14 mouse cellular contexts compared by ENCODE assay signal in the genomic region with DNA sequence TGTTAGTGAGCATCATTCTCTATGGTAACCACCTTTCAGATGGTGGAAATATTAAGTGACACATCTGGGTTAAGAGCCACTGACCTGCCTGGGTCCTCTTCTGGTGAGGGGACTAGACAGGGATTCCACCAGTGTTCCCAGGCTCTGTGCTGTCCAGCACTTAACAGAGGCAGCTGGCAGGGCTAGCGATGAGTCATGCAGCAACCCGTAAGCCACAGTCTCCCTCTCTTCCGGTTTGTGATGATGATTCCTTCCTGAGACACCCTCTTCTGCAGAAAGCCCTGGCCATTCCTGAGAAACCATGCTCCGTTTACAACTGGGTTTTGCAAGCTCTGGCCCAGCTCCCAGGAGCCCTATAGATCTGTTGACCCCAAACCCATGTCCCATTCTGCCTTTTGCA. TPM values are rescaled to one million over a fixed set of nuclear protein-coding genes. Genes with fewer than 3 reads are reported as not detected.
A peak's percentile ranks its signal among the peaks of the same experiment; 100 is the strongest.
DNase-seq lines count a peak whose midpoint lies in the region; ATAC-seq and TF ChIP-seq lines count a peak whose summit lies in the region.
"Had no signal": no experiment of that assay in that cellular context is flagged by ENCODE, and none has a peak within 500 bp of the region (broad histone marks: within the 10 kb centered on the region; RNA-seq: fewer than 3 reads in every experiment).

No protein-coding gene starts in this region.

- H3K27ac ChIP-seq in heart, embryonic 11.5 days (ENCODE audit: low read depth, low read length): no peak overlapping the region
- H3K27ac ChIP-seq in CH12.LX (ENCODE audit: insufficient read depth, low read depth): no peak overlapping the region
- H3K27ac ChIP-seq in forebrain, embryonic 12.5 days: no peak overlapping the region
- H3K27ac ChIP-seq: left cerebral cortex, adult 2 months had no signal

- no peaks in the 10 kb centered on the region for H3K27me3 ChIP-seq in heart, embryonic 11.5 days (ENCODE audit: control insufficient read depth, insufficient read depth, low read length)
- H3K27me3 ChIP-seq in CH12.LX (replicated peaks): peaks cover 3% of the 10 kb centered on the region
- peaks cover 22% of the 10 kb centered on the region for H3K27me3 ChIP-seq in forebrain, embryonic 12.5 days

- TF ChIP-seq EP300 in CH12.LX (IDR thresholded peaks at IDR 0.05; ENCODE audit: low read length): no peak

- in situ Hi-C loops in CH12.LX (cut with MboI; ENCODE audit: low pct_ligation_motif_present, low pct_unique_long_range_greater_than_20kb, low sequenced_read_pairs): no loop called here

- dilution Hi-C loops in CH12.LX (cut with MboI; ENCODE audit: extremely low pct_ligation_motif_present, extremely low pct_unique_long_range_greater_than_20kb, low sequenced_read_pairs): no loop called here

- 46% methylated on average over 4 of the region's 4 CpGs for WGBS in heart, embryonic 11.5 days (ENCODE audit: insufficient replicate concordance)
- 86% methylated on average over 4 of the region's 4 CpGs for WGBS in forebrain, embryonic 12.5 days

- DNase-seq in heart, adult 9 months (ENCODE audit: low spot score in 2 of 2): peak; percentile 68
- no peak for DNase-seq in CH12.LX (ENCODE audit: extremely low read depth)
- DNase-seq in adrenal gland, postnatal 36 days: peak; percentile 81 to 82
- no peak for DNase-seq in right cerebral cortex, postnatal 4 days
- no peak for DNase-seq in left cerebral cortex, adult 8-10 months (ENCODE audit: low spot score in 2 of 2)
- DNase-seq: kidney, postnatal 10 days; midbrain, embryonic 14.5 days; thymus, postnatal 25 days had no signal

- no peak overlapping the region for H3K9ac ChIP-seq in heart, embryonic 11.5 days (ENCODE audit: low read depth, low read length)
- H3K9ac ChIP-seq in CH12.LX (ENCODE audit: insufficient read depth, low read depth): no peak overlapping the region
- H3K9ac ChIP-seq in forebrain, embryonic 12.5 days: no peak overlapping the region

- H3K4me1 ChIP-seq in heart, embryonic 11.5 days (ENCODE audit: control insufficient read depth, insufficient read depth, low read length): peaks cover 9% of the 10 kb centered on the region
- peaks cover 17 to 30% of the 10 kb centered on the region in 2 experiments for H3K4me1 ChIP-seq in CH12.LX (ENCODE audit: control insufficient read depth in 1 of 2, insufficient read depth in 2 of 2)
- peaks cover 13% of the 10 kb centered on the region for H3K4me1 ChIP-seq in forebrain, embryonic 12.5 days

- H3K79me2 ChIP-seq in CH12.LX (replicated peaks; ENCODE audit: control insufficient read depth, extremely low read depth, insufficient read depth, poor library complexity, severe bottlenecking): peaks cover 7% of the 10 kb centered on the region

- no peak for TF ChIP-seq RAD21 in CH12.LX (IDR thresholded peaks at IDR 0.05; ENCODE audit: low read depth, low read length)

- no peak for TF ChIP-seq POLR2A in CH12.LX (IDR thresholded peaks at IDR 0.05; ENCODE audit: low read depth, low read length)

- H3K4me2 ChIP-seq in heart, embryonic 11.5 days: no peak overlapping the region
- no peak overlapping the region for H3K4me2 ChIP-seq in CH12.LX (ENCODE audit: insufficient read depth, low read depth, poor library complexity, severe bottlenecking)
- H3K4me2 ChIP-seq in forebrain, embryonic 12.5 days: no peak overlapping the region
- H3K4me2 ChIP-seq: liver, embryonic 11.5 days had no signal

- no peak for TF ChIP-seq CTCF in CH12.LX (conservative IDR thresholded peaks at IDR 0.05 in 1 of 2, IDR thresholded peaks at IDR 0.05 in 1 of 2; ENCODE audit: low read depth in 2 of 2, low read length in 2 of 2)

- no peak overlapping the region for H3K4me3 ChIP-seq in heart, embryonic 11.5 days (ENCODE audit: low read depth, low read length)
- no peak overlapping the region for H3K4me3 ChIP-seq in CH12.LX (replicated peaks in 1 of 3; ENCODE audit: low read depth in 2 of 3, low read length in 2 of 3, poor library complexity in 1 of 3)
- H3K4me3 ChIP-seq in forebrain, embryonic 12.5 days (replicated peaks): no peak overlapping the region
- H3K4me3 ChIP-seq: left cerebral cortex, adult 2 months had no signal

- H3K9me3 ChIP-seq in heart, embryonic 11.5 days (replicated peaks; ENCODE audit: control insufficient read depth, low read length): no peaks in the 10 kb centered on the region
- H3K9me3 ChIP-seq in CH12.LX (replicated peaks; ENCODE audit: low read length): no peaks in the 10 kb centered on the region
- H3K9me3 ChIP-seq in forebrain, embryonic 12.5 days: no peaks in the 10 kb centered on the region

- ATAC-seq in heart, embryonic 11.5 days (replicated peaks; ENCODE audit: insufficient number of reproducible peaks, low FRiP score, low TSS enrichment): no peak
- peak; percentile 29 for ATAC-seq in megakaryocyte, adult 5-6 weeks (ENCODE audit: poor library complexity, severe bottlenecking)
- ATAC-seq in forebrain, embryonic 12.5 days (ENCODE audit: low FRiP score): no peak
- ATAC-seq: hindbrain, embryonic 16.5 days had no signal

- H3K36me3 ChIP-seq in heart, embryonic 11.5 days (ENCODE audit: control insufficient read depth, insufficient read depth, low read length): no peaks in the 10 kb centered on the region
- peaks cover 0 to 4% of the 10 kb centered on the region in 2 experiments for H3K36me3 ChIP-seq in CH12.LX (replicated peaks in 1 of 2; ENCODE audit: control insufficient read depth in 1 of 2, insufficient read depth in 1 of 2, low read length in 1 of 2)
- H3K36me3 ChIP-seq in forebrain, embryonic 12.5 days (replicated peaks): no peaks in the 10 kb centered on the region

TF ChIP-seq in CH12.LX, 34 proteins besides CTCF, POLR2A, EP300 and RAD21:
- TF ChIP-seq JUND (conservative IDR thresholded peaks at IDR 0.05; ENCODE audit: low read depth, low read length) (no peak; the same call in 1 of the 2 replicates), CHD2 (IDR thresholded peaks at IDR 0.05; ENCODE audit: low read length) (no peak), ELF1 (IDR thresholded peaks at IDR 0.05; ENCODE audit: low read depth, low read length) (peak; percentile 49; the same call in 1 of the 2 replicates), ETS1 (conservative IDR thresholded peaks at IDR 0.05; ENCODE audit: low read depth, low read length) (peak; percentile 10; the same call in 1 of the 2 replicates)

RNA-seq across cellular contexts. Expression of gene Zc3h12a, which starts 3.9 kb away (rescaled TPM):
- 1.1 TPM in 2 replicates for polyA plus RNA-seq in heart, embryonic 11.5 days (2014; fragmentation: Nextera tagmentation; extraction: Ambion mirVana)
- 7.7 and 8.2 TPM in 2 replicates for total RNA-seq in CH12.LX (2012; rRNA removed)
- total RNA-seq in CH12.LX (2014; rRNA removed): 1.4 and 2.1 TPM in 2 replicates
- polyA plus RNA-seq in CH12.LX (2012; ENCODE audit: insufficient read length, low read depth): 12.8 and 13.4 TPM in 2 replicates
- 1 to 10 TPM; 5.8 to 7.6 TPM for total RNA-seq in adrenal gland, postnatal 36 days (2021)
- total RNA-seq in megakaryocyte, adult 5-6 weeks (2015): 10.4 and 11.1 TPM in 2 replicates
- total RNA-seq in megakaryocyte, adult 5-6 weeks (2017): 3.9 and 5.9 TPM in 2 replicates
- total RNA-seq in left cerebral cortex, adult 8-10 months (2022): 1 to 10 TPM in 3 of 4 experiments, under 1 TPM in 1; 0.57 to 2.9 (median 1.5) TPM
- polyA plus RNA-seq in forebrain, embryonic 12.5 days (2016; fragmentation: Nextera tagmentation; extraction: Ambion mirVana): 0.18 and 0.23 TPM in 2 replicates

RNA-seq across cellular contexts. Expression of gene Meaf6, which starts 46.6 kb away (rescaled TPM):
- 53.4 and 55.4 TPM in 2 replicates for polyA plus RNA-seq in heart, embryonic 11.5 days (2014; fragmentation: Nextera tagmentation; extraction: Ambion mirVana)
- total RNA-seq in CH12.LX (2012; rRNA removed): 29.3 and 37.5 TPM in 2 replicates
- total RNA-seq in CH12.LX (2014; rRNA removed): 24.1 and 26.4 TPM in 2 replicates
- 52.8 and 53.8 TPM in 2 replicates for polyA plus RNA-seq in CH12.LX (2012; ENCODE audit: insufficient read length, low read depth)
- 10 to 100 TPM; 30.3 to 36.2 TPM for total RNA-seq in adrenal gland, postnatal 36 days (2021)
- 40.2 and 45.5 TPM in 2 replicates for total RNA-seq in megakaryocyte, adult 5-6 weeks (2015)
- 45.6 and 49.1 TPM in 2 replicates for total RNA-seq in megakaryocyte, adult 5-6 weeks (2017)
- total RNA-seq in left cerebral cortex, adult 8-10 months (2022): 100 to 1,000 TPM; 108 to 125 (median 110) TPM
- polyA plus RNA-seq in forebrain, embryonic 12.5 days (2016; fragmentation: Nextera tagmentation; extraction: Ambion mirVana): 128 and 138 TPM in 2 replicates

Comparison
In these comparisons a context has a peak if more than half of its experiments do, and no peak if none do; other contexts are left out.
1. DNase-seq: peak in heart, adult 9 months (2 of 2) and adrenal gland, postnatal 36 days (2 of 2); none in CH12.LX (single experiment), right cerebral cortex, postnatal 4 days (single experiment) and left cerebral cortex, adult 8-10 months (0 of 2).